Mouse (Mus musculus) kidney, postnatal 0 days (tissue): ENCODE measurements around the gene Dock4. TPM values are rescaled to one million over a fixed set of nuclear protein-coding genes. Genes with fewer than 3 reads are reported as not detected.

Experiments
- ATAC-seq: fragments of 200-750 bp; cut with Nextera tagmentation; replicated peaks from 2 replicates; pipeline ENCODE4 v1.8.0; 2017; ENCODE audit warnings: low read depth, moderate number of reproducible peaks, moderate TSS enrichment, moderate library complexity; ENCODE audit not compliant: low FRiP score
- DNase-seq: peaks from one replicate; pipeline ENCODE4 v3.0.0-alpha.2; 2016; ENCODE audit warnings: low spot score
- H3K27ac ChIP-seq: fragments of 300-500 bp; sonication (generic); 2 replicates; pipeline ENCODE4 v1.5.1; 2014; ENCODE audit warnings: mild to moderate bottlenecking
- H3K27me3 ChIP-seq: fragments of 300-500 bp; sonication (generic); 2 replicates; pipeline ENCODE4 v1.6.1; 2014; ENCODE audit warnings: low read length, mixed read lengths; ENCODE audit not compliant: insufficient read depth
- H3K36me3 ChIP-seq: fragments of 300-500 bp; sonication (generic); 2 replicates; pipeline ENCODE4 v1.6.1; 2014; ENCODE audit warnings: low read length, mixed read lengths; ENCODE audit not compliant: insufficient read depth
- H3K4me1 ChIP-seq: fragments of 300-500 bp; sonication (generic); replicated peaks from 2 replicates; pipeline ENCODE4 v1.6.1; 2014; ENCODE audit warnings: antibody characterized with exemption, low read length, mixed read lengths; ENCODE audit not compliant: insufficient read depth
- H3K4me2 ChIP-seq: fragments of 300-500 bp; sonication (generic); 2 replicates; pipeline ENCODE4 v1.6.1; 2014; ENCODE audit warnings: mild to moderate bottlenecking, low read length, moderate library complexity, mixed read lengths
- H3K4me3 ChIP-seq: fragments of 300-500 bp; sonication (generic); replicated peaks from 2 replicates; pipeline ENCODE4 v1.5.1; 2014; ENCODE audit warnings: low read depth, low read length
- H3K9ac ChIP-seq: fragments of 300-500 bp; sonication (generic); 2 replicates; pipeline ENCODE4 v1.6.1; 2014; ENCODE audit warnings: low read depth, low read length
- H3K9me3 ChIP-seq: fragments of 300-500 bp; sonication (generic); replicated peaks from 2 replicates; pipeline ENCODE4 v1.6.1; 2016; ENCODE audit warnings: low read length, inconsistent platforms, mixed read lengths
- CTCF ChIP-seq: IDR thresholded peaks from 2 replicates; pipeline ENCODE4 v1.5.1; 2016; ENCODE audit warnings: antibody characterized with exemption, low read depth, mild to moderate bottlenecking, moderate library complexity
- WGBS: fragments of 180-500 bp; shearing (Covaris S2); extraction: QIAGEN DNeasy Blood & Tissue Kit; methylation state at CpG from one replicate; pipeline ENCODE4 v1.1.7; 2014; 5-methylcytosine and 5-hydroxymethylcytosine counted together
- polyA plus RNA-seq: library from polyadenylated mRNA; unstranded; fragments of >200 nt; fragmentation: Nextera tagmentation; extraction: Ambion mirVana; gene quantifications from 2 replicates; pipeline ENCODE4 v1.2.1, GENCODE M21; 2015

Dock4 gene
- polyA plus RNA-seq, 1 experiment from 2014 or later, result 7.0 TPM

DNA sequence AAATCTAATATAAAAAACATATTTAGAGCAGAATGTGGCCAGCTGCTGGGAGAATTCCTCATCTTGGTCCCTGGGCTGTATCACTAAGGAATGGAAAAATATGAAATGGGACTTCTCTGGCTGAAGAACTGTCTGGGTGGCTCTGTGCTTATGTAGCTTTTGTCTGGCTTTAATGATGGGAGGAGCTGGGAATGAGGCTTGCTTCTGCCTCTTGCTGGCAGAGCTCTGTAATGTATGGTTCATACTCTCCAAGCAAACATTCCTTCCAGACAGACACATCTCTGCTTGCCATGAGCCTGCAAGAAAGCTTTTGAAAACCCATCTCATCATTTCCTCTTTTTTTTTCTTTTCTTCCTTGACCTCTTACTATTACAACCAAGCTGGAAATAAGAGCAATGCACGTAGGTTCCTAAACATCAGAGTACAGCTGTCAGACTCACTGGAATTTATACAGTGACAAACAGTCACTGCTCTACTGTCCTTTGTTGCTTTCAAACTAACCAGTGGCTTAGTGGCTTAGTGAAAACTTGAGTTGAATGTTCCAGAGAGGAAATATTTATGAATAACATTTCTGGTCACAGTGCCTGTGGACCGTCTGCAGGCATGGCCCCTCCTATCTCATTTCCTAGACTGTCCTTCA is 248.4 kb downstream of the Dock4 start:
- no peak overlapping the region for H3K4me2 ChIP-seq
- no peak for ATAC-seq
- peak; percentile 22; the same call in 1 of the 2 replicates for TF ChIP-seq CTCF
- no peak overlapping the region for H3K9ac ChIP-seq
- WGBS, result 43% methylated on average over 2 of the region's 2 CpGs
- no peaks in the 10 kb centered on the region for H3K27me3 ChIP-seq
- 0 out of 2 replicates have a peak overlapping the region, but pooled peaks have one; percentile 0 for H3K27ac ChIP-seq
- H3K4me1 ChIP-seq, result no peaks in the 10 kb centered on the region
- no peaks in the 10 kb centered on the region for H3K36me3 ChIP-seq
- H3K9me3 ChIP-seq, result no peaks in the 10 kb centered on the region
- peak; percentile 48 for DNase-seq
- no peak overlapping the region for H3K4me3 ChIP-seq

GRCm38 (mm10) chr12:40698330-40698729 is 252.6 kb downstream of the Dock4 start:
- H3K9me3 ChIP-seq, result no peaks in the 10 kb centered on the region
- DNase-seq (no peak), ATAC-seq (no peak)
- H3K36me3 ChIP-seq, result no peaks in the 10 kb centered on the region
- H3K4me2 ChIP-seq, result no peak overlapping the region
- no peak overlapping the region for H3K4me3 ChIP-seq
- TF ChIP-seq CTCF, result no peak
- H3K9ac ChIP-seq, result no peak overlapping the region
- no peaks in the 10 kb centered on the region for H3K4me1 ChIP-seq
- no peaks in the 10 kb centered on the region for H3K27me3 ChIP-seq
- WGBS, result 94% methylated on average over 4 of the region's 4 CpGs
- H3K27ac ChIP-seq, result no peak overlapping the region

DNA sequence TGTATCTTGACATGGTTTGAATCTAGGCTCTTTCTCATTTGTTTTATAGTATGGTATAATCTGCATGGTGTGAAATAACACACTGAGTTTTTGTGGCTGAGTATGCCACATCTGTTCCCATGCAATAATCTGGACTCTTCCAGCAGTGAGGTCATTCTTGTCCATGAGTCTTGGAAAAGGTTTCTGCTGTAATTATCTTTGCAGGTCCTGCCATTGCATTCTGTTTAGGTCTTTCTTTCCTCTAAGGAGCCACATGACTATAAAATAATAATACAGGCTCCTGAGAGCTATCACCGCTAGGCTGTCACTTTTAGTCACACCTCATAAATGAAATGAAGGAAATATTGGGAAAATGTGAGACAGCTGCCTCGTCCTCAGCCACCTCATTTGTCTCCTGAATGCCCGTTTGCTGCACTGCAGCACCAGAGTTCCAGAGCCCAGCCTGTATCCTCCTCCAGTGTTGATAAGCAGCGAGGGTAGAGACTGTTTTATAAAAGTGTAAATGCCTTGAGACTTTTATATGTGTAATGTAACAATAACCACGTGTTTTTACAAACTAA is 256.6 kb downstream of the Dock4 start:
- Histone ChIP-seq H3K9me3 (no peaks in the 10 kb centered on the region), H3K27ac (no peak overlapping the region), H3K4me2 (no peak overlapping the region), H3K9ac (no peak overlapping the region), H3K4me3 (no peak overlapping the region), H3K36me3 (no peaks in the 10 kb centered on the region), H3K27me3 (no peaks in the 10 kb centered on the region), H3K4me1 (no peaks in the 10 kb centered on the region)
- ATAC-seq (no peak), DNase-seq (no peak)
- TF ChIP-seq CTCF, result no peak
- 59% methylated on average over 5 of the region's 5 CpGs for WGBS

GRCm38 (mm10) chr12:40704296-40704695 is 258.5 kb downstream of the Dock4 start:
- WGBS, result 59% methylated on average over 5 of the region's 5 CpGs
- no peak for DNase-seq
- TF ChIP-seq CTCF, result no peak
- Histone ChIP-seq H3K9me3 (no peaks in the 10 kb centered on the region), H3K4me3 (no peak overlapping the region), H3K9ac (no peak overlapping the region), H3K4me2 (no peak overlapping the region), H3K27me3 (no peaks in the 10 kb centered on the region), H3K4me1 (no peaks in the 10 kb centered on the region), H3K36me3 (no peaks in the 10 kb centered on the region), H3K27ac (no peak overlapping the region)
- no peak for ATAC-seq

DNA sequence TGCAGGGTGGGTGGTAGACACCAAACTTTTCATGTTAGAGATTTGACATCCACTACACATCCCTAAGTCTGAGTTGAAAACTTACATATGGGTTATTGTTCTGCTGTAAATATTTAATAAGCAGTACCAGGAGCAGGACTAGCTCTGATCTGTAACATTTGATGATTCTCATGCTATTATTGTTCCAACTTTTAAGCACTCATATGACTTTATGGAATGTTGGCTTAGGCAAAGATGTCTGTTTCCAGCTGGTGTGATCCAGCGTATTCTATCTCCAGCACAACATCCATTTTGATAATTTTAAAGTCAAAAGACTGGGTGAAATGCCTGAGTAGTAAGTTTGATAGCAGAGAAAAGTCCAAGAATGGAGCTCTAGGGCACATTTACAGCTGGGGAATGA is 261.4 kb downstream of the Dock4 start:
- no peaks in the 10 kb centered on the region for H3K36me3 ChIP-seq
- no peaks in the 10 kb centered on the region for H3K9me3 ChIP-seq
- ATAC-seq, result no peak
- no peak overlapping the region for H3K9ac ChIP-seq
- no peak overlapping the region for H3K4me2 ChIP-seq
- no peak overlapping the region for H3K27ac ChIP-seq
- TF ChIP-seq CTCF, result no peak
- no peak overlapping the region for H3K4me3 ChIP-seq
- WGBS, result 79% methylated on average over 1 of the region's 1 CpGs
- no peaks in the 10 kb centered on the region for H3K4me1 ChIP-seq
- peak; percentile 54 for DNase-seq
- no peaks in the 10 kb centered on the region for H3K27me3 ChIP-seq

DNA sequence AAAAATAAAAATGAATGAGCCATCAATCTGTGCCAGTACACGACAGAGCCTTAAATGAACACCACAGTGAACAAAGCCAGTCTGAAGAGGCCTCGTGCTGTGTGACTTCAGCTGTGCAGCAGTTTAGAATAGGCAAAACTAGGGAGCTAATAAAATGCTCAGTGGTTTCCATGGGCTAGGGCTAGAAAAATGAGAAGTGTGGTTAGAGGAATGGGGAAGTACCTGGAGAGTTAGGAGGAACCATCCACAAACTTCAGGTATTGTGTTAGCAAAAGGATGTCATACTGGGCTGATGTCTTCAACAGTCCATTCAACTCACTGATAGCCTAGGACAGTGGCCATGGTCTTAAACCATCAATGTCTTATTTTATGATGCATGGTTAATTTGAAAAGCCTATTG is 263.3 kb downstream of the Dock4 start:
- Histone ChIP-seq H3K4me1 (no peaks in the 10 kb centered on the region), H3K27me3 (no peaks in the 10 kb centered on the region), H3K36me3 (no peaks in the 10 kb centered on the region), H3K4me2 (no peak overlapping the region), H3K9ac (no peak overlapping the region), H3K4me3 (no peak overlapping the region), H3K27ac (no peak overlapping the region), H3K9me3 (no peaks in the 10 kb centered on the region)
- WGBS, result 66% methylated on average over 2 of the region's 2 CpGs
- no peak for TF ChIP-seq CTCF
- DNase-seq (no peak), ATAC-seq (no peak)
